Comparison of ENCODE assay signal across 10 mouse cellular contexts in genomic region chr1:80180767-80181413, GRCm38 (mm10). TPM values are rescaled to one million over a fixed set of nuclear protein-coding genes. Genes with fewer than 3 reads are reported as not detected.
DNase-seq lines count a peak whose midpoint lies in the region; ATAC-seq and TF ChIP-seq lines count a peak whose summit lies in the region.
"Had no signal": no experiment of that assay in that cellular context is flagged by ENCODE, and none has a peak within 500 bp of the region (broad histone marks: within the 10 kb centered on the region; RNA-seq: fewer than 3 reads in every experiment).

No protein-coding gene starts in this region.

- H3K9me3 ChIP-seq in intestine, postnatal 0 days (ENCODE audit: control insufficient read depth) = no peaks in the 10 kb centered on the region
- no peaks in the 10 kb centered on the region for H3K9me3 ChIP-seq in intestine, embryonic 16.5 days (ENCODE audit: control insufficient read depth, low read length)
- H3K9me3 ChIP-seq in midbrain, embryonic 10.5 days (replicated peaks) = no peaks in the 10 kb centered on the region
- H3K9me3 ChIP-seq: embryonic facial prominence, embryonic 13.5 days had no signal

- no peaks in the 10 kb centered on the region for H3K4me1 ChIP-seq in intestine, postnatal 0 days (replicated peaks; ENCODE audit: control insufficient read depth, insufficient read depth, low read length)
- no peaks in the 10 kb centered on the region for H3K4me1 ChIP-seq in intestine, embryonic 16.5 days (ENCODE audit: control insufficient read depth, insufficient read depth, low read length)
- no peaks in the 10 kb centered on the region for H3K4me1 ChIP-seq in midbrain, embryonic 10.5 days
- H3K4me1 ChIP-seq: embryonic facial prominence, embryonic 13.5 days had no signal

- peak; percentile 91 for TF ChIP-seq CTCF in intestine, postnatal 0 days (IDR thresholded peaks at IDR 0.05; ENCODE audit: low read depth)

- no peak overlapping the region for H3K4me2 ChIP-seq in intestine, postnatal 0 days (replicated peaks; ENCODE audit: low read depth)
- H3K4me2 ChIP-seq in intestine, embryonic 16.5 days (ENCODE audit: low read depth, low read length) = no peak overlapping the region
- H3K4me2 ChIP-seq: embryonic facial prominence, embryonic 13.5 days had no signal

- no peaks in the 10 kb centered on the region for H3K27me3 ChIP-seq in intestine, postnatal 0 days (replicated peaks; ENCODE audit: control insufficient read depth, insufficient read depth, low read length)
- no peaks in the 10 kb centered on the region for H3K27me3 ChIP-seq in intestine, embryonic 16.5 days (replicated peaks; ENCODE audit: control insufficient read depth, insufficient read depth, low read length)
- H3K27me3 ChIP-seq in midbrain, embryonic 10.5 days (ENCODE audit: low read depth, poor library complexity, severe bottlenecking) = no peaks in the 10 kb centered on the region
- H3K27me3 ChIP-seq: embryonic facial prominence, embryonic 13.5 days had no signal

- DNase-seq in T-cell, adult 2 months (ENCODE audit: low spot score) = peak; percentile 51
- DNase-seq in cerebellum, postnatal 36 days = peak; percentile 47 to 74
- DNase-seq in gonadal fat pad, adult 2 months (ENCODE audit: low read depth) = peak; percentile 3
- DNase-seq in layer of hippocampus, adult 9-11 months = peak; percentile 24
- peak; percentile 43 for DNase-seq in midbrain, embryonic 10.5 days (ENCODE audit: low spot score)
- peak; percentile 14 for DNase-seq in spleen, adult 12 weeks (ENCODE audit: low spot score)

- no peak overlapping the region for H3K27ac ChIP-seq in intestine, postnatal 0 days (ENCODE audit: low read depth, low read length)
- no peak overlapping the region for H3K27ac ChIP-seq in intestine, embryonic 16.5 days (ENCODE audit: low read length)
- H3K27ac ChIP-seq in midbrain, embryonic 10.5 days (replicated peaks) = no peak overlapping the region
- H3K27ac ChIP-seq: embryonic facial prominence, embryonic 13.5 days had no signal

- WGBS in intestine, postnatal 0 days = 37% methylated on average over 13 of the region's 13 CpGs
- WGBS in intestine, embryonic 16.5 days = 41% methylated on average over 13 of the region's 13 CpGs
- WGBS in midbrain, embryonic 10.5 days = 43% methylated on average over 13 of the region's 13 CpGs

- H3K36me3 ChIP-seq in intestine, postnatal 0 days (ENCODE audit: control insufficient read depth, insufficient read depth) = no peaks in the 10 kb centered on the region
- H3K36me3 ChIP-seq in intestine, embryonic 16.5 days (ENCODE audit: control insufficient read depth, insufficient read depth, low read length) = no peaks in the 10 kb centered on the region
- no peaks in the 10 kb centered on the region for H3K36me3 ChIP-seq in midbrain, embryonic 10.5 days
- H3K36me3 ChIP-seq: embryonic facial prominence, embryonic 13.5 days had no signal

- H3K4me3 ChIP-seq in intestine, postnatal 0 days (ENCODE audit: low read depth, low read length) = no peak overlapping the region
- H3K4me3 ChIP-seq in intestine, embryonic 16.5 days (ENCODE audit: low read length) = no peak overlapping the region
- H3K4me3 ChIP-seq in midbrain, embryonic 10.5 days = no peak overlapping the region
- H3K4me3 ChIP-seq: embryonic facial prominence, embryonic 13.5 days; megakaryocyte, embryonic 14.5 days had no signal

- no peak overlapping the region for H3K9ac ChIP-seq in intestine, postnatal 0 days (ENCODE audit: low read depth, low read length)
- no peak overlapping the region for H3K9ac ChIP-seq in intestine, embryonic 16.5 days (ENCODE audit: low read depth, low read length)
- H3K9ac ChIP-seq: embryonic facial prominence, embryonic 13.5 days had no signal

- no peak for ATAC-seq in intestine, postnatal 0 days
- no peak for ATAC-seq in intestine, embryonic 16.5 days

RNA-seq across cellular contexts. Expression of gene Fam124b, which starts 37.4 kb away (rescaled TPM):
- 0.07 and 0.14 TPM in 2 replicates for polyA plus RNA-seq in intestine, postnatal 0 days (2015; fragmentation: Nextera tagmentation; extraction: Ambion mirVana)
- polyA plus RNA-seq in intestine, embryonic 16.5 days (2015; fragmentation: Nextera tagmentation; extraction: Ambion mirVana) = 0.66 and 0.67 TPM in 2 replicates
- 0.19 and 0.31 TPM in 2 replicates for polyA plus RNA-seq in gonadal fat pad, adult 2 months (2012; rRNA removed)
- 0.36 and 0.47 TPM in 2 replicates for polyA plus RNA-seq in midbrain, embryonic 10.5 days (2016; fragmentation: Nextera tagmentation; extraction: Ambion mirVana)

Comparison
In these comparisons a context has a peak if more than half of its experiments do, and no peak if none do; other contexts are left out.
1. DNase-seq: peak in every context shown above with its lines; median percentile 60 in cerebellum, postnatal 36 days; 51 in T-cell, adult 2 months; 43 in midbrain, embryonic 10.5 days; 24 in layer of hippocampus, adult 9-11 months; 14 in spleen, adult 12 weeks; 3 in gonadal fat pad, adult 2 months.